Mouse (Mus musculus) heart, embryonic 13.5 days (tissue): ENCODE measurements at regions not wholly inside any gene's neighbourhood (a gene's known extent, or its start where the extent isn't known, plus 50 kb on each side); places are given as distances from the start of the nearest gene placed in this dataset.
A peak's percentile ranks its signal among the peaks of the same experiment; 100 is the strongest.

Experiments used
- ATAC-seq: fragments of 200-750 bp; cut with Nextera tagmentation; 2 replicates; pipeline ENCODE4 v1.8.0; 2017; ENCODE audit warnings: moderate TSS enrichment; ENCODE audit not compliant: insufficient number of reproducible peaks, low FRiP score, low TSS enrichment; ENCODE audit errors: extremely low read depth
- H3K27ac ChIP-seq: fragments of 300-500 bp; sonication (generic); replicated peaks from 2 replicates; pipeline ENCODE4 v1.5.1; 2015; ENCODE audit warnings: moderate library complexity, mild to moderate bottlenecking, inconsistent platforms
- H3K27me3 ChIP-seq: fragments of 300-500 bp; sonication (generic); replicated peaks from 2 replicates; pipeline ENCODE4 v1.6.1; 2015; ENCODE audit warnings: mild to moderate bottlenecking, inconsistent platforms
- H3K36me3 ChIP-seq: fragments of 300-500 bp; sonication (generic); 2 replicates; pipeline ENCODE4 v1.6.1; 2015; ENCODE audit warnings: mild to moderate bottlenecking, inconsistent platforms
- H3K4me1 ChIP-seq: fragments of 300-500 bp; sonication (generic); 2 replicates; pipeline ENCODE4 v1.6.1; 2015; ENCODE audit warnings: inconsistent platforms
- H3K4me2 ChIP-seq: fragments of 300-500 bp; sonication (generic); 2 replicates; pipeline ENCODE4 v1.6.1; 2015; ENCODE audit warnings: inconsistent platforms, mild to moderate bottlenecking, moderate library complexity
- H3K4me3 ChIP-seq: fragments of 300-500 bp; sonication (generic); 2 replicates; pipeline ENCODE4 v1.5.1; 2015; ENCODE audit warnings: moderate library complexity, mild to moderate bottlenecking, inconsistent platforms
- H3K9ac ChIP-seq: fragments of 300-500 bp; sonication (generic); 2 replicates; pipeline ENCODE4 v1.6.1; 2015; ENCODE audit warnings: inconsistent platforms, mild to moderate bottlenecking, moderate library complexity
- H3K9me3 ChIP-seq: fragments of 300-500 bp; sonication (generic); 2 replicates; pipeline ENCODE4 v1.6.1; 2016; ENCODE audit warnings: inconsistent platforms
- WGBS: fragments of 180-500 bp; shearing (Covaris S2); methylation state at CpG from one replicate; pipeline ENCODE4 v1.1.7; 2015; ENCODE audit warnings: mixed read lengths; 5-methylcytosine and 5-hydroxymethylcytosine counted together

- H3K9me3 ChIP-seq: no peaks in the 10 kb centered on the region
- no peaks in the 10 kb centered on the region for H3K4me1 ChIP-seq
- H3K27me3 ChIP-seq: no peaks in the 10 kb centered on the region
- no peak overlapping the region for H3K9ac ChIP-seq
- H3K4me2 ChIP-seq: no peak overlapping the region
- H3K4me3 ChIP-seq: no peak overlapping the region
- H3K36me3 ChIP-seq: no peaks in the 10 kb centered on the region
- H3K27ac ChIP-seq: no peak overlapping the region
- WGBS: 87% methylated on average over 9 of the region's 9 CpGs
- ATAC-seq: no peak
Measured at GRCm38 (mm10) chr5:101596996-101597395, 67.8 kb downstream of the Nkx6-1 start.

GRCm38 (mm10) chr5:101591236-101591635 lies 73.6 kb downstream of the Nkx6-1 start:
- H3K9me3 ChIP-seq: no peaks in the 10 kb centered on the region
- H3K27me3 ChIP-seq: no peaks in the 10 kb centered on the region
- no peak overlapping the region for H3K4me2 ChIP-seq
- no peak for ATAC-seq
- H3K4me3 ChIP-seq: no peak overlapping the region
- H3K36me3 ChIP-seq: no peaks in the 10 kb centered on the region
- WGBS: 86% methylated on average over 5 of the region's 5 CpGs
- H3K4me1 ChIP-seq: no peaks in the 10 kb centered on the region
- no peak overlapping the region for H3K27ac ChIP-seq
- H3K9ac ChIP-seq: no peak overlapping the region

- Histone ChIP-seq H3K4me1 (no peaks in the 10 kb centered on the region), H3K27me3 (no peaks in the 10 kb centered on the region), H3K9me3 (no peaks in the 10 kb centered on the region), H3K4me2 (no peak overlapping the region), H3K4me3 (no peak overlapping the region), H3K27ac (no peak overlapping the region), H3K36me3 (no peaks in the 10 kb centered on the region), H3K9ac (no peak overlapping the region)
- 60% methylated on average over 13 of the region's 13 CpGs for WGBS
- ATAC-seq: no peak
Measured at GRCm38 (mm10) chr5:101590341-101591124, 74.3 kb downstream of the Nkx6-1 start.

GRCm38 (mm10) chr5:101572966-101573365 lies 91.8 kb downstream of the Nkx6-1 start:
- WGBS: 74% methylated on average over 15 of the region's 15 CpGs

GRCm38 (mm10) chr5:101565770-101566169 lies 99.0 kb downstream of the Nkx6-1 start:
- Histone ChIP-seq H3K4me1 (no peaks in the 10 kb centered on the region), H3K36me3 (no peaks in the 10 kb centered on the region), H3K4me3 (no peak overlapping the region), H3K27ac (no peak overlapping the region), H3K9ac (no peak overlapping the region), H3K27me3 (peaks cover 4% of the 10 kb centered on the region; the same call in 1 of the 2 replicates), H3K9me3 (no peaks in the 10 kb centered on the region), H3K4me2 (no peak overlapping the region)
- 55% methylated on average over 7 of the region's 7 CpGs for WGBS
- ATAC-seq: no peak

More at GRCm38 (mm10) chr5:101572966-101573365, 91.8 kb downstream of the Nkx6-1 start:
- Histone ChIP-seq H3K4me1 (no peaks in the 10 kb centered on the region), H3K9ac (no peak overlapping the region), H3K36me3 (no peaks in the 10 kb centered on the region), H3K9me3 (no peaks in the 10 kb centered on the region), H3K4me2 (no peak overlapping the region), H3K27ac (no peak overlapping the region), H3K27me3 (peaks cover 14% of the 10 kb centered on the region; the same call in 1 of the 2 replicates), H3K4me3 (no peak overlapping the region)
- ATAC-seq: no peak

- ATAC-seq: no peak
Measured at GRCm38 (mm10) chr5:101560366-101560765, 104.4 kb downstream of the Nkx6-1 start.

GRCm38 (mm10) chr5:101558279-101558987 lies 106.4 kb downstream of the Nkx6-1 start:
- Histone ChIP-seq H3K4me2 (no peak overlapping the region), H3K36me3 (no peaks in the 10 kb centered on the region), H3K27me3 (no peaks in the 10 kb centered on the region), H3K9ac (no peak overlapping the region), H3K27ac (no peak overlapping the region), H3K4me3 (no peak overlapping the region), H3K9me3 (no peaks in the 10 kb centered on the region), H3K4me1 (no peaks in the 10 kb centered on the region)
- 75% methylated on average over 13 of the region's 13 CpGs for WGBS
- ATAC-seq: no peak

More at GRCm38 (mm10) chr5:101560366-101560765, 104.4 kb downstream of the Nkx6-1 start:
- no peak overlapping the region for H3K4me2 ChIP-seq
- no peak overlapping the region for H3K4me3 ChIP-seq
- H3K9ac ChIP-seq: no peak overlapping the region
- no peaks in the 10 kb centered on the region for H3K27me3 ChIP-seq
- H3K4me1 ChIP-seq: no peaks in the 10 kb centered on the region
- no peaks in the 10 kb centered on the region for H3K36me3 ChIP-seq
- no peaks in the 10 kb centered on the region for H3K9me3 ChIP-seq
- H3K27ac ChIP-seq: no peak overlapping the region

- Histone ChIP-seq H3K36me3 (no peaks in the 10 kb centered on the region), H3K27me3 (no peaks in the 10 kb centered on the region), H3K27ac (no peak overlapping the region), H3K9ac (no peak overlapping the region), H3K4me2 (no peak overlapping the region), H3K9me3 (no peaks in the 10 kb centered on the region), H3K4me1 (no peaks in the 10 kb centered on the region), H3K4me3 (no peak overlapping the region)
- no peak for ATAC-seq
- WGBS: 72% methylated on average over 3 of the region's 3 CpGs
Measured at GRCm38 (mm10) chr5:101557156-101557555, 107.6 kb downstream of the Nkx6-1 start.

GRCm38 (mm10) chr5:101543326-101543725 lies 121.5 kb downstream of the Nkx6-1 start:
- H3K27ac ChIP-seq: no peak overlapping the region
- no peak overlapping the region for H3K9ac ChIP-seq
- H3K4me1 ChIP-seq: peaks cover 7% of the 10 kb centered on the region
- no peaks in the 10 kb centered on the region for H3K36me3 ChIP-seq
- no peak overlapping the region for H3K4me2 ChIP-seq
- no peak for ATAC-seq
- no peak overlapping the region for H3K4me3 ChIP-seq
- H3K9me3 ChIP-seq: no peaks in the 10 kb centered on the region
- H3K27me3 ChIP-seq: peaks cover 70% of the 10 kb centered on the region
- 35% methylated on average over 13 of the region's 13 CpGs for WGBS

GRCm38 (mm10) chr5:101539818-101540217 lies 125.0 kb downstream of the Nkx6-1 start:
- Histone ChIP-seq H3K9me3 (no peaks in the 10 kb centered on the region), H3K4me3 (no peak overlapping the region), H3K27ac (no peak overlapping the region), H3K4me2 (no peak overlapping the region), H3K4me1 (peaks cover 15% of the 10 kb centered on the region), H3K27me3 (peaks cover 83% of the 10 kb centered on the region), H3K36me3 (no peaks in the 10 kb centered on the region), H3K9ac (no peak overlapping the region)
- WGBS: 44% methylated on average over 1 of the region's 1 CpGs
- ATAC-seq: no peak

GRCm38 (mm10) chr5:101539254-101539549 lies 125.6 kb downstream of the Nkx6-1 start:
- peak overlapping the region; percentile 28 for H3K4me3 ChIP-seq
- 5% methylated on average over 10 of the region's 10 CpGs for WGBS

More at GRCm38 (mm10) chr5:101539254-101539549, 125.6 kb downstream of the Nkx6-1 start:
- Histone ChIP-seq H3K27me3 (peaks cover 78% of the 10 kb centered on the region), H3K9ac (no peak overlapping the region), H3K36me3 (no peaks in the 10 kb centered on the region), H3K27ac (no peak overlapping the region), H3K9me3 (no peaks in the 10 kb centered on the region), H3K4me2 (peak overlapping the region; percentile 69), H3K4me1 (peaks cover 15% of the 10 kb centered on the region)
- ATAC-seq: no peak
